Mouse (Mus musculus): ENCODE measurements around the gene Acer1.

Acer1 gene

GRCm38 (mm10) chr17:56988921-56989430 lies 7.0 kb upstream of the Acer1 start:
- no peak for DNase-seq

DNA sequence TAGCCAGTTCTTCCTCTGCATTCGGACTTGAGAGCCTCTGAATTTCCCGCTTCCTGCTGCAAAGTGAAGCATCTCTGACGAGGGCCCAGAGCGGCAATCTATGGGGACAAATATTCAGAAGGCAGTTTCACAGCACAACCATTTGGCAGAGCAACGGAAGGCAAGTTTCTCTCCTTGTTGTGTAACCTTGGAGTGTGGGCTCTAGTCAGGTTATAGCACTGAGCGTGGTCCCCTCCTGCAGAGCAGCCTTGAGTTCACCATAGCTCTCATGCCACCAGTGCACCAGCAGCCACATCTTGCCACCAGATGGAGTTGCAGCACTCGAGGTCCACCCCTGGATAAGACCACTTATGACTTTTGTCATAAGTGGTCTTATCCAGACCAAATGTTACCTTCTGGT lies 6.5 kb upstream of the Acer1 start:
- no peak for DNase-seq

- no peak for DNase-seq
Measured at GRCm38 (mm10) chr17:56986105-56986805, 4.3 kb upstream of the Acer1 start.

DNA sequence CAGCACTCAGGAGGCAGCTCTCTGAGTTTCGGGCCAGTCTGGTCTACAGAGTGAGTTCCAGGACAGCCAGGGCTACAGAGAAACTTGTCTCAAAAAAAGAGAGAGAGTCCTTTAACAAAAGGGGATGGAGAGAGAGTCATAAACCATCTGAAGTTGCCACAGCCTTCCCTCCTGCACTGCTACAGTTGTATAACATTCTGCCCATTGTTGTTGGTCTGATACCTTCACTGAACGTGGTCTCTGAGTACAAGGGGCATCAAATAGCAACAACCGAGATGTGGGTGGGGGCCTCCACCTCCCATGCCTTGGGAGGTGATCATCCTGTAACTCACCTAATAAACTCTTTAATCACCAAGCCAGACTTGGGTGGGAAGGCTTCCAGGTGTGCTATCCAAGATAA lies 3.7 kb upstream of the Acer1 start:
- DNase-seq, result no peak

DNA sequence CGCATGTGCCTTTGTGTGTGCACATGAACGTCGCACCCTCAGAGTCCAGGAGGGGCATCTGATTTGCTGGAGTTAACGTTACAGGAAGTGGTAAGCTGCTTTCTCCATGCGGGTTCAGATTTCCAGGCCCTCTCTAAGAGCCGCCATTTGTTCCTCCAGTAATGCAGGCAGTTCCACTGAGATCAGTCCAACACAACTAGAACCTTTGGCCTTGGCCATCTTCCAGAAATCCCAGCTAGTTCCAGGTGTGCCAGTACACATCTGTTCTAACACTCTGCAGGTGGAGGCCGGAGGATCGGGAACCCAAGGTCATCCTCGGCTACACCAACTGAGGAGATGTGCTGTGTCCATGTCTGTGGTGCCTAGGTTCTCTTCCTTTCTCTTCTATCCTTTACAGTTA lies 3.0 kb upstream of the Acer1 start:
- no peak for DNase-seq

GRCm38 (mm10) chr17:56981049-56981448 lies 877 bp downstream of the Acer1 start:
- DNase-seq, result no peak

DNA sequence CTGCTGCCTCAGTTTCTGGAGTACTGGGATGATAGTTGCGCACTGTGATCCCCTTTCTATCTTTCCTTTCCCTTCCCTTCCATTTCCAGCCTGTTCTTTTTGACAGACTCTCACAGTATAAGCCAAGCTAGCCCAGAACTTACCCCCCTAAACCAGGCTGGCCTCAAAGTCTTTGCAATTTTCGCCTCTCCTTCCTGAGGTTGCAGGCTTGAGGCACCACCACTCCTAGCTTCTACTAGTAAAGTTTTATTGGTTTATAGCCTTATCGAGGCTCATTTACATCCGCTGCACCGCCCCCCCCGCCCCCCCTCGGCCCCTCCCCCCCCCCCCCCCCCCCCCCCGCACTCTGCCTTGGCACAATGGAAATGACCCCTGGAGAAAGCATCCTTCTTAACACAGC lies 2.4 kb downstream of the Acer1 start:
- DNase-seq, result no peak

GRCm38 (mm10) chr17:56976531-56977390 lies 5.2 kb downstream of the Acer1 start:
- DNase-seq, result no peak

DNA sequence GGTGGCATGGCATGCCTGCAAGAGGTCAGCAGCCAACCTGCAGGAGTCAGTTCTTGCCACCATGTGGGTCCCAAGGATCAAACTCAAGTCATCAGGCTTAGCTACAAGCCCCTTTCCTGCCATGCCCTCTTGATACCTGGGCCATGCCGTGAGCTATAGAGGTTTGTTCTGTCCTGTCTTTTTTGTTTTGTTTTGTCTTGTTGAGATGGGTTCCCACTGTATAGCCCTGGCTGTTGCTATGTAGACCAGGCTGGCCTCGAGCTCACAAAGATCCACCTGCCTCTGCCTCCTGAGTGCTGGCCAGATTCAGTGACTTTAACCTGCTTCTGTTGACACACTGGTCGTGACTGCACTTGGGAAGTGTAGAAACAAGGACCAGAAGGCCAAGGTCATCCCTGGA lies 6.5 kb downstream of the Acer1 start:
- no peak for DNase-seq

DNA sequence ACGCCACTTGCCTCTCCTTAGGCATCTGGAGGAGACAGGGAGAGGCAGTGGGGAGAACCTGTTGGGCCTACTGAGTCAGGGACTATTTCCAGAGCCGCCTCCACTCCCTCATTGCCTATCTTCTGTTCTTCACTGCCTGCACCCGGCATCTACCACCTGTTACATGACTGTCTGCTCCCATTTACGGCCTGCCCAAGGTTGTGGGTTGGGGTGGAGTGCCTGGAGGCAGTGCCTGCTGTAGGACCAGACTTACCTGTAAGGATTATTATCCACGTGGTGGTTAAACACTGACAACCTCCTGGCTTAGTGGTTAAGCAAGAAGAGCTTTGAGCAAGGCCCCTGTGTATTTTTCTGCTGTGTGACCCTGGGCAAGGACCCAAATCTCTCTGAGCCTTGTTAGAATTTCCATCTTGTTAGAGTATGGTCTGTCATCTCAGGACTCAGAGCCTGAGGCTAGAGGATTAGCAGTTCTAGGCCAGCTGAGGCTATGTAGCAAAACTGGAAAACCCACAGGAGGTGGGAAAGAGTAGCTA lies 7.2 kb downstream of the Acer1 start:
- DNase-seq, result no peak

- no peak for DNase-seq
Measured at GRCm38 (mm10) chr17:56973956-56974707, 7.8 kb downstream of the Acer1 start.

DNA sequence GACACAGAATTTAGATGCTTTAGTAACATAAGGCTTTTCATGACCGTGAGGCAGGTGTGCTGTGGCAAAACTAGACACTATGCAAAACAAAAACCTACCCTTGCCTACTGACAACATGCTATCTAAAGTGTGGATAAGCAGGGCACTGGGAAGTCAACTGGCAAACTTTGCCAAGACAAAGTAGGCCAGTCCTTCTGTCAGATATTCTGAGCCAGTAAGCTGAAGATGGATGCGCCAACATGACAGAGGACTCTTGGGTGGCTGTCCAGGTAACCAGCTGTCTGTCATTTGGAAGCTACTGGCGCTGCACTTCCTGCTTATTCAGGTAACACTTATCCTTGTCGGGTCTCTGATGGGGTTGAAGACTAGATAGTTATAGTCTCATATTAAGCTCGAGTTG lies 11.8 kb downstream of the Acer1 start:
- peak; percentile 52 to 56 for DNase-seq

DNA sequence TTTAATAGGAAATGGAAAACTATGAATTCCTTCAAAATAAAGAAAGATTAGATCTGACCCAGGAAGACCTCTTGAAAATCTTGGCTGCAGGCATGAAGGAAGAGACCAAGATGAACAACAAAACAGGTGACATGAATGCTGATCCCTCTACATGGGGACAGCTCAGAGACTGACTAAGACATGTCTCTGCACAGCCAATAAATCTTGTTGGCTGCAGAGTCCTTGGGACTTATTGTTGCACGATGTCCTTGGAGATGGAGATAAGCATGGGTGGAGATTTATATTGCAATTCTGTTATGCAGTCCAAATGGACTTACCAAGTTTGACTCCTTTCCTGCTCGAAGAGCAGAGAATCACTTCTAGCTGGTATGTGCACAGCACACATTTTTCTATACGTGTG lies 12.6 kb downstream of the Acer1 start:
- DNase-seq, result no peak

- no peak for DNase-seq
Measured at GRCm38 (mm10) chr17:56963646-56964045, 18.3 kb downstream of the Acer1 start.

- no peak for DNase-seq
Measured at GRCm38 (mm10) chr17:56962642-56963405, 19.1 kb downstream of the Acer1 start.

DNA sequence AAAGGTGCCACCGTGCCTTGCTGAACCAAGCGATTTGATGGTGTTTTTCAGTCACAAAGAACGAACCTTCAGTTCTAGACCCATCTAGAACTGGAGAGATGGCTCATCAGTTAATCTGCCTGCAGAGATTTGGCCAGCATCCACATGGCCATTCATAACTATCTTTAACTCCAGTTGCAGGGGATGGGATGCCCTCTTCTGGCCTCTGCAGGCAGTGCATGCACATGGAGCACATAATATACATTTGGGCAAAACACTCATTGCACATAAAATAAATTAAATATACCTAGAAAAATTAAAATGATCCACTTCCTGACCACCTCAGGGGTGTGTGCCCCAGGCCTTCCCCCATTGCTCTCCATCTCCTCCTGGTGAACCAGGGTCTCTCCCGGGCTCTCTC lies 20.0 kb downstream of the Acer1 start:
- no peak for DNase-seq

DNA sequence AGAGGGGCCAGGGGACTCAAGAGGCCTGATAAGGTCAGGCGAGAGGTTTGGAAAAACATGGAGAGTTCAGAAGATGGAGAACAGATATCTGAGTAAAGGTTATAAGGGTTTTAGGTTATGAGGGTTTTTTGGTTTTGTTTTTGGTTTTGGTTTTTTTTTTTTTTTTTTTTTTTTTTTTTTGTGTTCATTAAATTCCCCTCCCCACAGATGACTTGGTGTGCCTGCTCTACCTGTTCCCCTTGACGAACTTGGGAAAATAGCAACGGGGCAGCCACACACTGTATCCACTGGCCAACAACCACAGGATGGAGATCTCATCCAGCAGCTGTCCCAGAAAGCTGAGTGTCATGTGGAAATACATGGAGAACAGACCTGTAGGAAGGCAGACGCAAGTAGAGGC lies 23.3 kb downstream of the Acer1 start:
- no peak for DNase-seq

DNA sequence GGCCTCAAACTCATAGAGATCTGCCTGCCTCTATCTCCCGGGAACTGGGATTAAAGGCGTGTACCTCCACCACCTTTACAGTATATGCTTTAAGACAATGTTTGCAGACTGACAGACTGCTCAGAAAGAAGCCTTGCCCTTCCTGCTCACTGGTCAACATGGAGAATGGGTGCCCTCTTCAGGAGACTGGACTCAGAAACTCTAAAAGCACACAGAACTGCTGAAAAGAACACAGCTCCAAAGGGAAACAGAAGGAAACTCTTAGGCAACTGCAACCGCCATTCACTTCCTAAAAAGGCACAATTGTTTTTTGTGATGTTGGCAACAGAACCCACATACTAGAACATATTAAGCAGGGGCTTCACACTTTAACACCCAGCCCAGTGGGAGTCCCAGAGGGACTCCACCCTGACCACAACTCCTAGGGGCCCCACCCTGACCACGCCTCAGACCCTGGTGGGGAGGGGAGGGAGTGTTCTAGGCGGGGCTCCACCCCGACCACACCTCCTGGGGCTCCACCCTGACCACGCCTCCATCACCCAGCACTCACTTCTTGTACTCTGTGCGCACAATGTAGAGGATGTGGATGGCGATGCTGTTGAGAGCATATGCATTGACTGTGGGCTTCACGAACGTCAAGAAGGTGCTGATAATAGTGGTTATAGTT lies 24.0 kb downstream of the Acer1 start:
- DNase-seq, result no peak

- no peak for DNase-seq
Measured at GRCm38 (mm10) chr17:56954871-56955270, 27.1 kb downstream of the Acer1 start.

DNA sequence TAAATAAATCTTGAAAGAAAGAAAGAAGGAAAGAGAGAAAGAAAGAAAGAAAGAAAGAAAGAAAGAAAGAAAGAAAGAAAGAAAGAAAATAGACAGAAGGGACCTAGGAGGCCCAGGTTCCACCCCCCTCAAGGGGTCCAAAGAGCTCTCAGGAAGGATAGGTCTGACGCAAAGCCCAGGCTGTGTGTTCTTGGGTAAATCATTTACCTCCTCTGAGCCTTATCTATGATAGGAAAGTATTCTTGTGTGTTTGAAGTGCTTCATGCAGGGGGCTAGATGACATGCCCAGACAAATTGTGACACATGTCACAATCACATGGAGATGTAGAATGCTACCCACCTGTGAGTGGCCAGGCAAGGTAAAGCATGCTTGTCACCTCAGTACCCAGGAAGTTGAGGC lies 29.3 kb downstream of the Acer1 start:
- no peak for DNase-seq

DNA sequence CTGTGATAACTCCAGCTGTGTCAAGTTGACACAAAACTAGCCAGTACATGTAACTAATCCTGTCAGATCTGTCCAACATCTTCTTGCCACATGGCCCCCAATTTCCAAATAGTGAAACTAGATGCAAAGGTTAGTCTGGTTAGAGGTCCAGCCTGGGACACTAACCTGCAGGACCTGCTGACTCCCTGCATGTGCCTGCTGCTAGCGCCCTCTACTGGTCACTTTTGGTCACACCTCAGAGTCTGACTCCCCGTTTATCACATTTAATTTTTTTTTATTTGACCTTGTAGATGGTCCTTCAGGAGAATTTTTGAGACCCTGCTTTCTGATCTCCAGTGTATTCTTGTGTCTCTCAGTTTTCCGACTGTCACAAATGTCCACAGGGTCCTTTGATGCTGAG lies 31.0 kb downstream of the Acer1 start:
- peak; percentile 66 to 71 for DNase-seq

GRCm38 (mm10) chr17:56938751-56939150 lies 43.2 kb downstream of the Acer1 start:
- no peak for DNase-seq

Measured in cerebellum, postnatal 10 days (tissue).